ENCODE assay signal across 8 mouse cellular contexts in genomic region chr8:120250750-120251410, GRCm38 (mm10). TPM values are rescaled to one million over a fixed set of nuclear protein-coding genes. Genes with fewer than 3 reads are reported as not detected.
A peak's percentile ranks its signal among the peaks of the same experiment; 100 is the strongest.
DNase-seq lines count a peak whose midpoint lies in the region; ATAC-seq and TF ChIP-seq lines count a peak whose summit lies in the region.

No protein-coding gene starts in this region.

- ATAC-seq in heart, postnatal 0 days (ENCODE audit: insufficient read depth, low read depth), result no peak
- no peak for ATAC-seq in embryonic facial prominence, embryonic 13.5 days (ENCODE audit: insufficient number of reproducible peaks, insufficient read depth, low FRiP score, low TSS enrichment, low read depth)
- ATAC-seq in hindbrain, embryonic 15.5 days (ENCODE audit: low FRiP score, low read depth), result peak; percentile 74
- peak; percentile 69 for ATAC-seq in neural tube, embryonic 14.5 days (ENCODE audit: low read depth)
- no peak for ATAC-seq in liver, embryonic 11.5 days (replicated peaks; ENCODE audit: low FRiP score)

- TF ChIP-seq CTCF in heart, postnatal 0 days (IDR thresholded peaks at IDR 0.05; ENCODE audit: low read depth), result no peak

- no peak overlapping the region for H3K4me2 ChIP-seq in heart, postnatal 0 days (ENCODE audit: low read depth, low read length)
- no peak overlapping the region for H3K4me2 ChIP-seq in embryonic facial prominence, embryonic 13.5 days
- 0 out of 2 replicates have a peak overlapping the region, but pooled peaks have one; percentile 5 for H3K4me2 ChIP-seq in hindbrain, embryonic 15.5 days
- no peak overlapping the region for H3K4me2 ChIP-seq in neural tube, embryonic 14.5 days (ENCODE audit: low read depth, low read length)
- H3K4me2 ChIP-seq in liver, embryonic 11.5 days, result no peak overlapping the region

- H3K4me3 ChIP-seq in heart, postnatal 0 days (ENCODE audit: low read depth, low read length), result no peak overlapping the region
- H3K4me3 ChIP-seq in embryonic facial prominence, embryonic 13.5 days, result no peak overlapping the region
- H3K4me3 ChIP-seq in hindbrain, embryonic 15.5 days, result no peak overlapping the region
- no peak overlapping the region for H3K4me3 ChIP-seq in neural tube, embryonic 14.5 days (ENCODE audit: low read depth, low read length)
- H3K4me3 ChIP-seq in liver, embryonic 11.5 days (ENCODE audit: low read depth, low read length), result no peak overlapping the region

- H3K27ac ChIP-seq in heart, postnatal 0 days (ENCODE audit: low read depth), result peak overlapping the region; percentile 20; the same call in 1 of the 2 replicates
- H3K27ac ChIP-seq in embryonic facial prominence, embryonic 13.5 days, result peak overlapping the region; percentile 55; the same call in 1 of the 2 replicates
- H3K27ac ChIP-seq in hindbrain, embryonic 15.5 days (replicated peaks), result peak overlapping the region; percentile 74
- H3K27ac ChIP-seq in neural tube, embryonic 14.5 days (ENCODE audit: low read depth, low read length), result peak overlapping the region; percentile 67; the same call in 1 of the 2 replicates
- H3K27ac ChIP-seq in liver, embryonic 11.5 days (ENCODE audit: low read depth, low read length), result no peak overlapping the region

- WGBS in heart, postnatal 0 days, result 61% methylated on average over 16 of the region's 16 CpGs
- 67% methylated on average over 16 of the region's 16 CpGs for WGBS in embryonic facial prominence, embryonic 13.5 days
- 52% methylated on average over 16 of the region's 16 CpGs for WGBS in hindbrain, embryonic 15.5 days
- WGBS in neural tube, embryonic 14.5 days, result 57% methylated on average over 16 of the region's 16 CpGs
- WGBS in liver, embryonic 11.5 days, result 72% methylated on average over 16 of the region's 16 CpGs

- peaks cover 13% of the 10 kb centered on the region for H3K4me1 ChIP-seq in heart, postnatal 0 days (ENCODE audit: control insufficient read depth, insufficient read depth)
- H3K4me1 ChIP-seq in embryonic facial prominence, embryonic 13.5 days, result peaks cover 53% of the 10 kb centered on the region
- H3K4me1 ChIP-seq in hindbrain, embryonic 15.5 days (replicated peaks), result peaks cover 21% of the 10 kb centered on the region
- H3K4me1 ChIP-seq in neural tube, embryonic 14.5 days (ENCODE audit: control insufficient read depth, insufficient read depth, low read length), result peaks cover 10% of the 10 kb centered on the region
- 0 out of 2 replicates have a peak, but pooled peaks cover 11% of the 10 kb centered on the region for H3K4me1 ChIP-seq in liver, embryonic 11.5 days (replicated peaks; ENCODE audit: control insufficient read depth, insufficient read depth, low read length)

- no peaks in the 10 kb centered on the region for H3K9me3 ChIP-seq in heart, postnatal 0 days (replicated peaks; ENCODE audit: control insufficient read depth, low read length)
- H3K9me3 ChIP-seq in embryonic facial prominence, embryonic 13.5 days, result no peaks in the 10 kb centered on the region
- no peaks in the 10 kb centered on the region for H3K9me3 ChIP-seq in hindbrain, embryonic 15.5 days
- no peaks in the 10 kb centered on the region for H3K9me3 ChIP-seq in neural tube, embryonic 14.5 days (ENCODE audit: control insufficient read depth, low read length)
- H3K9me3 ChIP-seq in liver, embryonic 11.5 days (ENCODE audit: control insufficient read depth, low read length), result no peaks in the 10 kb centered on the region

- H3K36me3 ChIP-seq in heart, postnatal 0 days (replicated peaks; ENCODE audit: control insufficient read depth, insufficient read depth, low read length), result no peaks in the 10 kb centered on the region
- H3K36me3 ChIP-seq in embryonic facial prominence, embryonic 13.5 days, result peaks cover 9% of the 10 kb centered on the region; the same call in 1 of the 2 replicates
- H3K36me3 ChIP-seq in hindbrain, embryonic 15.5 days, result no peaks in the 10 kb centered on the region
- H3K36me3 ChIP-seq in neural tube, embryonic 14.5 days (ENCODE audit: control insufficient read depth, insufficient read depth, low read length), result no peaks in the 10 kb centered on the region
- H3K36me3 ChIP-seq in liver, embryonic 11.5 days (ENCODE audit: control insufficient read depth, insufficient read depth, low read length), result no peaks in the 10 kb centered on the region

- no peak for DNase-seq in heart, postnatal 0 days (ENCODE audit: low spot score)
- no peak for DNase-seq in heart, postnatal 10 days
- no peak for DNase-seq in left cerebral cortex, adult 18-20 months (ENCODE audit: low spot score in 2 of 2)
- DNase-seq in liver, embryonic 11.5 days (ENCODE audit: low spot score), result no peak
- no peak for DNase-seq in liver

- no peak overlapping the region for H3K9ac ChIP-seq in heart, postnatal 0 days (replicated peaks; ENCODE audit: low read depth, low read length)
- 0 out of 2 replicates have a peak overlapping the region, but pooled peaks have one; percentile 37 for H3K9ac ChIP-seq in embryonic facial prominence, embryonic 13.5 days
- H3K9ac ChIP-seq in hindbrain, embryonic 15.5 days, result no peak overlapping the region
- no peak overlapping the region for H3K9ac ChIP-seq in neural tube, embryonic 14.5 days (replicated peaks; ENCODE audit: low read depth, low read length)
- H3K9ac ChIP-seq in liver, embryonic 11.5 days (ENCODE audit: low read depth, low read length), result no peak overlapping the region

- intact Hi-C loops in heart, postnatal 10 days (cut with DNase I), result no loop called here

- no peaks in the 10 kb centered on the region for H3K27me3 ChIP-seq in heart, postnatal 0 days (ENCODE audit: control insufficient read depth, insufficient read depth, low read length)
- H3K27me3 ChIP-seq in embryonic facial prominence, embryonic 13.5 days, result no peaks in the 10 kb centered on the region
- no peaks in the 10 kb centered on the region for H3K27me3 ChIP-seq in hindbrain, embryonic 15.5 days
- no peaks in the 10 kb centered on the region for H3K27me3 ChIP-seq in neural tube, embryonic 14.5 days (ENCODE audit: control insufficient read depth, insufficient read depth, low read length)
- H3K27me3 ChIP-seq in liver, embryonic 11.5 days (replicated peaks; ENCODE audit: control insufficient read depth, insufficient read depth, low read length), result no peaks in the 10 kb centered on the region

- no peak for TF ChIP-seq EP300 in heart, postnatal 0 days (IDR thresholded peaks at IDR 0.05; ENCODE audit: low read depth)

RNA-seq across cellular contexts. Expression of gene Gse1, which starts 22.6 kb away (rescaled TPM):
- total RNA-seq in heart, postnatal 0 days (2014; rRNA removed; ENCODE audit: low replicate concordance), result 18.7 and 30.8 TPM in 2 replicates
- 4.1 and 5.4 TPM in 2 replicates for polyA plus RNA-seq in heart, postnatal 0 days (2015; fragmentation: Nextera tagmentation; extraction: Ambion mirVana)
- 10 to 100 TPM; 32.6 to 34.6 TPM for total RNA-seq in heart, postnatal 10 days (2021)
- polyA plus RNA-seq in embryonic facial prominence, embryonic 13.5 days (2015; fragmentation: Nextera tagmentation; extraction: Ambion mirVana), result 6.4 and 8.6 TPM in 2 replicates
- 15.4 and 20.1 TPM in 2 replicates for polyA plus RNA-seq in hindbrain, embryonic 15.5 days (2015; fragmentation: Nextera tagmentation; extraction: Ambion mirVana)
- polyA plus RNA-seq in neural tube, embryonic 14.5 days (2014; fragmentation: Nextera tagmentation; extraction: Ambion mirVana), result 19.2 and 23.3 TPM in 2 replicates
- total RNA-seq in left cerebral cortex, adult 18-20 months (2021), result 10 to 100 TPM; 79.8 to 90.8 TPM
- polyA plus RNA-seq in liver, embryonic 11.5 days (2014; fragmentation: Nextera tagmentation; extraction: Ambion mirVana), result 23.1 and 25.3 TPM in 2 replicates

Comparison
In these comparisons a context has a peak if more than half of its experiments do, and no peak if none do; other contexts are left out.
1. ATAC-seq: peak in hindbrain, embryonic 15.5 days (single experiment) and neural tube, embryonic 14.5 days (single experiment); none in heart, postnatal 0 days (single experiment), embryonic facial prominence, embryonic 13.5 days (single experiment) and liver, embryonic 11.5 days (single experiment).